Mouse (Mus musculus) gastrocnemius, postnatal 36 days (tissue): ENCODE measurements at regions not wholly inside any gene's neighbourhood (a gene's known extent, or its start where the extent isn't known, plus 50 kb on each side); places are given as distances from the start of the nearest gene placed in this dataset.

Experiments
- DNase-seq, 2 experiments: peaks; one replicate each; pipeline ENCODE4 v3.0.0; 2022
- intact Hi-C: fragments of 180-260 bp; cut with DNase I; formaldehyde crosslinking; loops from one replicate; pipeline ENCODE4 v1.15.1; 2025

DNA sequence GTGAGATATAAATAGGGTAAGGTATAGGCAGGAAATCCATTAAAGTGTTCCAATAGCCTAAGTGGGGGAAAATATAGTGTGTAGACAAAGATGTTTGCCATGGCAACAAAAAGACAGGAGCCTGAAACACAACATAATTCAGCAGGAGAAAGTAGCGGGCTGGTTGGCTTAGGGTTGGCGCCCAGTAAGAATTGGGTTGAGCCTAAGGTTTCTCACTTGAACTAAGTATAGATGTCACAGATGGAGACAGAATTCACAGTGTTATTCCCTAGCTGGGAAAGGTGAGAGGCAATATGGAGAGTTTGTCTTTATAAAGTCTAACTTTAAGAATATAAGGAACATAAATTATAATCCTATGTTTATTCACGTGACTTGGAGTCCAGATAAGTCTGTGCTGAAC is 64.8 kb upstream of the Ogfrl1 start:
- intact Hi-C loops: no loop called here

DNA sequence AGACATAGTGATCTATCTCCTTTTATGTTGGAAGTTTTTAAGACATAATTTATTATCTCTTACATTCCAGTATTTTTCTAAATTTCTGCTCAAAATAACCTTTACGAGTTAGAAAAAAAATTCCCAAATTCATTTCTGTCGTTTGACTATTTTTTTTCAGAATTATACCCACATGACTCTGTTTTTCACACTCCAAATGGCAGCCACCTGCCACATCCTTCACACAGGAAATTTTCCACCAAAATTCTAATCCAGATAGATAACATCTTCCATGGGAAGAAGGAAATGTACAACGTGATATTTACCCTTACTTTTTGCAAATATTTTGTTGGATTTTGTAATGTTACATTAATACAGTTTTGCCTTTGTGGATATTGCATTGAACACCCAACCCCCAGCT is 66.5 kb upstream of the Ogfrl1 start:
- intact Hi-C loops: no loop called here
- no peak for DNase-seq

More for the DNA sequence above, 64.8 kb upstream of the Ogfrl1 start:
- no peak for DNase-seq

DNA sequence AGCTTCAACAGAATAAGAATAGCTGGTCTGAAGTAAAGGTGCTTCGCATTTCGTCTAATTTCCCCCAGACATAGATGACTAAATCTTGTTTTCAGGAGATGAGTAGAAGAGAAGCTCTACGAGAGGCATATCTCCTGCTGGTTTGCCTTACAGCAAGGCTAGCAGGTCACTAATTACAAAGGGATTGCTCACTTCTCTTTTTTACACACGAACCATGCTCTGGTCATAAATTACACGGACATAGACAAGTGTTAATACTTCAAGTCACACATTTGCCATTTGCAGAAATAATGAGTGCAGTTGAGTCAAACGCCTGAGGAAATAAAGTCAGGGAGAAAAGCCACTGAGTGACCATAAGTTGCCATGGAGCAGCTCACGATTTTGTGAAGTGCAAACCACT is 68.8 kb upstream of the Ogfrl1 start:
- no peak for DNase-seq

GRCm38 (mm10) chr1:23467405-23467804 is 69.8 kb upstream of the Ogfrl1 start:
- DNase-seq: no peak
- intact Hi-C loops: no loop called here

More for the DNA sequence above, 68.8 kb upstream of the Ogfrl1 start:
- intact Hi-C loops: no loop called here

DNA sequence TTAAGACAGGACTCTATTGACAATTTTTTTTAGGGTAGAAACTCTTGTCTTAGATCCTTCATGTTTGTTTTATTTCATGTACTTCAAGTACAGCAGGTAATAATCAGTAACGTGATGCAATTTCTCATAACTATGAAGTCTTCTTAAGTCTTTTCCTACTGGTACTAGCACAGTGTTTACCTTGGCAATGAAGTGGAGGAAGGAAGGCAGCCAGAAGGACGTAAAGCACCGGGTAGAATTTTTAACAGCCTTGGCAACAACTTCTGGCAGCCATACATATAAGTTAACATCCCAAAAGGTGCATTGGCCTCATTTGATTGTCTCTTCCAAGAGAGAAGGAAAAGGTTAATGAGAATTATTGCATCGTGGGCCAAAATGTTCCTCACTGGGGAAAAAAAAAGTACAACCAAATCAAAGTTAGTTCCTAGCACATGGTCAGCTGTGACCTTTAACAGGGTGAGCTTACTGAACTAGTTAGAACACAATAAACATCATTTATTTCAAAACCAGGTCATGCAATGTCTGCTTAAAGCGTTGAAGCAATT is 83.3 kb upstream of the Ogfrl1 start:
- intact Hi-C loops: no loop called here

DNA sequence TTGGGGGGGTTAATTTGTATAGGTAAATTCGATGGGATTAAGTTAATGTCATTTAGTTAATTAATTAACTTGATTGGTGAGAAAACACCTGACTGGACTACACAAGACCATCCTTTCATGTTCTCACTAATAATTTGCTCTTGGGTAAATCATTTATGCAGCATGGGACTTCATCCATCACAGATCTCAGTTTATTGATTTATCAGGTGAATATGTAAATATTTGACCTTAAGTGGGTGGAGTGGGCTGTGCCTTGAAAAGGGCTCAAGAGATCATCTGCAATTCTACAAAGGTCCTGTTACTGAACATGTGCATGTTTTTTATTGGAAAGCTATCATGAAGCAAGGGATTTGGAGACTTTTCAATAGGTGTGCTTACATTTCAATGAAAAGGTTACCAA is 87.0 kb upstream of the Ogfrl1 start:
- intact Hi-C loops: no loop called here
- no peak for DNase-seq

More for the DNA sequence above, 83.3 kb upstream of the Ogfrl1 start:
- DNase-seq: no peak

DNA sequence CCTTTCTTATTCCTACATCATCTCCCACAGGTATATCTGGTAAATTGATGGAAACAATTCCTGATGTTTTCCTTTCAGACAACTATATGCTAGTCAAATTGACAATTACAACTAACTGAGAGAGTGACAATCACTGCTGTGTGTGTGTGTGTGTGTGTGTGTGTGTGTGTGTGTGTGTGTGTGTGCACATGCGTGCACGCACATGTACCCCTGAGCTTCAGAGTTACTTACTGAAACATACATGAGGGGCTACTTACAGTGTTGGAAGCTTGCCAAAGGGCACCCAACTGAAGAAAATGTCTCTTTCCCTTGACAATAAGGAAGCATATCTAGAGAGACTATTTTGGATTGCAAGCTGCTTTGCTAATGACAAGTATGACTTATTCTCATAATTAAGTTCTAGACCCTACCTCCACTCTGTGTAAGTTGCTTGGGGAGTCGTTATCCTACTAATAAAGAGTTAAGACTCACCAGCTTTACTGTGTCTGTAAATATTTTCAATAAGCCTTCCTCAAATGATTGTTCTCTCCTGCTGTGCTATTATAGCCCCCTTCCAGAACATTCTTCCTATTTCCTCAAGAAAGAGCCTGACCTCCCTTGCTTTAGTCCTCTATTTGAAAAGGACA is 87.7 kb upstream of the Ogfrl1 start:
- intact Hi-C loops: no loop called here
- DNase-seq: no peak

- intact Hi-C loops: no loop called here
- DNase-seq: no peak
Observed at GRCm38 (mm10) chr1:23487031-23487430, 89.5 kb upstream of the Ogfrl1 start.

DNA sequence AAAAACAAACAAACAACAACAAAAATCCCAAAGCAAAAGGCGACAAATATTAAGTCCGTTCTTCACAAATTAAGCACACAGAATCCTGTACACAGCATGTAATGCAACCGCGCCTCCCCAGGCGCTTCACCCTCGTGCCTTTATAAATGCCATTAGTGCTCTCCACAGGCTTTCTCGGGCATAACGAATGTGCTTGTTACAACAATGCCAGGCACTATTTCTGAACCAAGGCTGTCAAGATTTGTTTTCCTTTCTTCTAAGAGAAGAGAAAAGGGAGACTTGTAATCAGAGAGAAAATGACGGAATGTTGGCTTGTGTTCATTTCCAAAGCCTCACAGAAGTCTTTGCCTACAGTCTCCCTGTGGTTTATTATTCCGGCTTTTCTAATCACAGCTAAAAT is 93.1 kb upstream of the Ogfrl1 start:
- DNase-seq: no peak
- intact Hi-C loops: no loop called here

DNA sequence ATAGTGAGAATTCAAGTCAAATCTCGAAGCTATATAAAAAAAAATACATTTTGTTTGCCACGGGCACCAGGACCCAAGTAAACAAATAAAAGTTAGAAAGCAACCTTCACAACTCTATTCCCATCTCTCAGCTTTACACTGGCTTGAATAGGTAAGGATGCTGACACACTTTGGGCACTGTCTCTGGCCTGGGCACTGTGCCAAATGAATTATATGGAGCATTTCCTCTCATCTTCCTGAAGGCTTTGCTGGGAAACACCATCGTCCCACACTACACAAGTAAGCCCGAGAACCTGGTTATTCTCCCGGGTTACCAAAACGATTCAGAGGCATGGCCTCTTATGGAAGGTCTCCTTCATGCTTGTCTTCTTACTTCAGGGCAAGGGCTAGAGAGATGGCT is 93.5 kb upstream of the Ogfrl1 start:
- intact Hi-C loops: no loop called here

DNA sequence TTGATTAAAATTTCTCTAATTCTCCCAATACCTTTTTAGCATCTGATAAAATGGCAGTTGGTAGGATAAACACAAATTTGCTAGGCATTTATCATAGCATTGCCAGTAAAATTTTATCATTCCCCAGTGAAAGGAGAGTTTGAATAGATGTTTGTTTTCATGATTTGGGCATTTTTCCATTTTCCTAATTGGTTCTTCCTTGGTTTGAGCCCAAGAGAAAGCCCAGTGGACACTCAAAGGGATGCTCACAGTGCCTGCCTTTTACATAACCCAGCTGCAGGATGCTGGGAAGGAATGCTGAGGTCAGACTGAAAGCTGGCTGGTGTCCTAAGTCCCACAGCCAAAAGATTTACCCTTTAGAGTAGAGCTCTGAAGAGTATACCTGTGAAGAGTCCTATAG is 95.4 kb upstream of the Ogfrl1 start:
- intact Hi-C loops: no loop called here
- no peak for DNase-seq

More for the DNA sequence above, 93.5 kb upstream of the Ogfrl1 start:
- DNase-seq: no peak

DNA sequence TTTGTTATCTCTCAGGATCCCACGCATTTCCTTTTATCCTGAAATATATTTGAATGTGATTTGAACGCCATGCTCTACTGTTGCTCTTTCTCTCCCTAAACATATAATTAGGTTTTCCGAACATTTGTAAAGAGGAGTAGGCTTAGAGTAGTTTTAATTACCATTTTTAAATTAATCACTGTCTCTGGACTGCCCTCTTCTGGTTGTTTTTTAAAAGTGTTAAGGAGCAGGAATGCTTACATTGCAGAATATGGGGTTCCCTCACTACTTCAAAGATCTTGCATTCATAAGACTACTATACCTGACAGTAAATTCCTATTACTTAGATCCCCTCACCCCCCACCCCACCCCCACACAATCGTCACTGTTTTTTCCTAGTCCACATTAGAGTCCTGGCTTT is 97.8 kb upstream of the Ogfrl1 start:
- intact Hi-C loops: loop anchor here (5.0 kb wide), 1 partner anchor 168 kb away; no protein-coding TSS in a partner anchor
- no peak for DNase-seq

DNA sequence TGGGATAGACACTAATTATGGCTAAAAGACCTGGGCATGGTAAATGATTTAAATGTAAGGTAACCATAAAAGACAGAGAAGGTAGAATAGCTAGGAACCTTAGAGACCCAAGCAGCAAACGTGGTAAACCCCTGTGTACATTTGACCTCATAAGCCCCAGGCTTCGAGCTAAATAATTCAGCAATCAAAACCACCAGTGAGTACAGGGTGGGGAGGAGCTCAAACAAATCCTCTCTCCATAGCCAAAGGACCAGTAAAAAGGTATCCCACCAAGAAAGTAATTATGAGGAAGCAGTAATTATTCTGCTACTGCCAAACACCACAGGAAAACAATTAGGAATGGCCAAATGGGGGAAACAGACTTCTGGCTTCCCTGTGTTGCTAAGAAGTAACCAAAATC is 122.5 kb upstream of the Ogfrl1 start:
- DNase-seq: no peak
- intact Hi-C loops: no loop called here

- DNase-seq: no peak
- intact Hi-C loops: no loop called here
Observed at GRCm38 (mm10) chr1:23532659-23533058, 135.1 kb upstream of the Ogfrl1 start.

DNA sequence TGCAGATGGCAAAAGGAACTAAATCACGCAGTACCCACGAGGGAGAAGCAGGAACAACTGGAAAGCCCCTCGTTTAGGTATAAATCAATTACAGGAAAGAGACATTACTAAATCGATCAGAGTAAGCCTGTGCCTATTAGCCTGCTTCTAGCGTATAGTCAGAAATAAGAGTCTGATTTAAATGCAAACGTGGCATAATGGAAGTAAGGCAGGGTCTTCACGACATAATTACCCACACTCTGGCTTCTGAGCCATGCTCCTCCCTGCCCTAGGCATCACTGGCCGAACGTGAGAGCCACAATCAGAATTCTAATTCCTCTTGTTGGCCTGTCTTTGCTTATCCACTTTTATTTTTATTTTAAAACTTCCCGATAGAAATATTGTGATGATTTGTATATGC is 139.0 kb upstream of the Ogfrl1 start:
- DNase-seq: no peak
- intact Hi-C loops: no loop called here

- intact Hi-C loops: no loop called here
Observed at GRCm38 (mm10) chr1:23538419-23538818, 140.8 kb upstream of the Ogfrl1 start.

DNA sequence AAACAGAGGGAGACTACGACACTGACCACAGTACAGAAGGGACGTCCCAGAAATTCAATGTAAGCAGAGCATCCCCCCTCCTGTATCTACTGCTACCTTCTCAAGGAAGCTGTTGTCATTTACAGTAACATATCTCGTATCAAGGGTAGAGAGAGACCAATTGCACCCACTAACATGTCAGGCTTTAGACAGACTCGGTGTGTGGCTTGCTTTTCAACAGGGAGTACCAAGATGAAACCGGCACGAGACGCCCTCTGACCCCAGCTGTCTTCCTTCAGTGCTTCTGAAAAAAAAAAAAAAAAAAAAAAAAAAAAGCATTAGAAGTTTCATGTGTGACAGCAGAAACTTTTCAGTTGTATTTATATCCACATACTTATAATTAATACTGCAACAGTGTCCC is 143.0 kb upstream of the Ogfrl1 start:
- DNase-seq: no peak
- intact Hi-C loops: no loop called here

More at GRCm38 (mm10) chr1:23538419-23538818, 140.8 kb upstream of the Ogfrl1 start:
- DNase-seq: no peak

DNA sequence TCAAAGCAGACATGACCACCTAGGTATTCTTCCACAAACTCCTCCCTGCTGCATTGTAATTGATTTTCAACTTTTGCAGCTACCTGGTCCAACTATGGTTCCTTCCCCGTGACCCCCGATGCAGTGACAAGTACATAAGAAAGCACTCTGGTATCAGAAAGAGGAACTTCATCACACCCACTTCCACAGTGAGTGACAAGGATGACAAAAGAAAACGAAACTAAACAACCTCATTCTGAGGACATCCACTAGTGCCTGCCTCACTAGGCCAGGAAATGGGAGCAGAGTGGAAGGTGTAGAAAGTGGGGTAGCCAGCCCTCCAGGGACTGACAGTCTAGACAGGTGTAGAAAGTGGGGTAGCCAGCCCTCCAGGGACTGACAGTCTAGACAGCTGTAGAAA is 158.2 kb upstream of the Ogfrl1 start:
- DNase-seq: no peak
- intact Hi-C loops: no loop called here

GRCm38 (mm10) chr1:23568106-23568505 is 170.5 kb upstream of the Ogfrl1 start:
- intact Hi-C loops: no loop called here
- no peak for DNase-seq

DNA sequence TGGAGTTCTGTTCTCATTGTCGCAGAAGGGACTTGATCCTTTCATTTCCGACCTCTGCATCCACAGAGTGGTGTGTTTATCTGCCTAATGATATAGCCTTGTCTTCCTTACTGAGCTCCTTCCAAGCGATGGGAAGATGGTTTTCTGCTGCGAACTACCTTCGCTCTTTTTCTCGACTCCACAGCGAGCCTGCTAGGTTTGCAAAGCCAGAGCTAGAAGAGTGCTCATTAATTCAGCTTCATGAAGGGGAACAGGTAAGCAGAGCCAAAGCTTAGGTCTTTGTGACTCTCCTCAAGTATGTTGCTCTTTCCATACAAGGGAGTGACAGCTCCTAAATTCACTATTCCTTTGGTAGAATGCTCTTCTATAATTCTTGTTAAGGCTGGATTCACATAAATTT is 176.9 kb upstream of the Ogfrl1 start:
- intact Hi-C loops: no loop called here
- DNase-seq: no peak

GRCm38 (mm10) chr1:23575005-23575404 is 177.4 kb upstream of the Ogfrl1 start:
- no peak for DNase-seq
- intact Hi-C loops: no loop called here

- intact Hi-C loops: no loop called here
- DNase-seq: no peak
Observed at GRCm38 (mm10) chr1:23575515-23575914, 177.9 kb upstream of the Ogfrl1 start.

- intact Hi-C loops: no loop called here
- no peak for DNase-seq
Observed at GRCm38 (mm10) chr1:23576150-23576549, 178.6 kb upstream of the Ogfrl1 start.
